In genomic region chr3:89318971-89319590, GRCm38 (mm10) we compare ENCODE assay signal across 9 mouse cellular contexts. TPM values are rescaled to one million over a fixed set of nuclear protein-coding genes. Genes with fewer than 3 reads are reported as not detected.
A peak's percentile ranks its signal among the peaks of the same experiment; 100 is the strongest.
DNase-seq lines count a peak whose midpoint lies in the region; ATAC-seq and TF ChIP-seq lines count a peak whose summit lies in the region.
"Had no signal": no experiment of that assay in that cellular context is flagged by ENCODE, and none has a peak within 500 bp of the region (broad histone marks: within the 10 kb centered on the region; RNA-seq: fewer than 3 reads in every experiment).

No protein-coding gene starts in this region.

- peaks cover 77% of the 10 kb centered on the region for H3K4me1 ChIP-seq in heart, embryonic 10.5 days
- peaks cover 77% of the 10 kb centered on the region for H3K4me1 ChIP-seq in hindbrain, embryonic 13.5 days (replicated peaks)
- H3K4me1 ChIP-seq in midbrain, embryonic 12.5 days: peaks cover 72% of the 10 kb centered on the region

- H3K36me3 ChIP-seq in heart, embryonic 10.5 days: no peaks in the 10 kb centered on the region
- H3K36me3 ChIP-seq in hindbrain, embryonic 13.5 days: peaks cover 14% of the 10 kb centered on the region
- no peaks in the 10 kb centered on the region for H3K36me3 ChIP-seq in midbrain, embryonic 12.5 days

- peaks cover 71% of the 10 kb centered on the region for H3K27me3 ChIP-seq in heart, embryonic 10.5 days (ENCODE audit: insufficient read depth, poor library complexity, severe bottlenecking)
- H3K27me3 ChIP-seq in hindbrain, embryonic 13.5 days: peaks cover 51% of the 10 kb centered on the region
- H3K27me3 ChIP-seq in midbrain, embryonic 12.5 days: peaks cover 95% of the 10 kb centered on the region

- no peak for TF ChIP-seq POLR2A in brain, embryonic 14.5 days (IDR thresholded peaks at IDR 0.05; ENCODE audit: borderline replicate concordance, extremely low read depth, insufficient read depth, insufficient read length, poor library complexity, severe bottlenecking)

- peak overlapping the region; percentile 76 for H3K4me2 ChIP-seq in hindbrain, embryonic 13.5 days
- peak overlapping the region; percentile 93 for H3K4me2 ChIP-seq in midbrain, embryonic 12.5 days (replicated peaks)

- WGBS in heart, embryonic 10.5 days: 8% methylated on average over 21 of the region's 21 CpGs
- WGBS in hindbrain, embryonic 13.5 days: 3% methylated on average over 21 of the region's 21 CpGs
- 7% methylated on average over 21 of the region's 21 CpGs for WGBS in midbrain, embryonic 12.5 days

- peak overlapping the region; percentile 76 for H3K4me3 ChIP-seq in heart, embryonic 10.5 days
- peak overlapping the region; percentile 78 for H3K4me3 ChIP-seq in hindbrain, embryonic 13.5 days
- H3K4me3 ChIP-seq in midbrain, embryonic 12.5 days: peak overlapping the region; percentile 69

- DNase-seq in heart, embryonic 10.5 days (ENCODE audit: low spot score): no peak
- DNase-seq in heart, adult 9 months (ENCODE audit: low spot score in 2 of 2): no peak
- peak; percentile 14 for DNase-seq in brain, embryonic 14.5 days (ENCODE audit: low read depth)
- no peak for DNase-seq in gastrocnemius, adult 8-10 months (ENCODE audit: low spot score in 2 of 2)
- DNase-seq: adrenal gland, adult 2 months had no signal

- no peak for TF ChIP-seq CTCF in brain, embryonic 14.5 days (IDR thresholded peaks at IDR 0.05; ENCODE audit: borderline replicate concordance, extremely low read depth, insufficient read depth, insufficient read length)

- no peak overlapping the region for H3K27ac ChIP-seq in heart, embryonic 10.5 days
- H3K27ac ChIP-seq in hindbrain, embryonic 13.5 days: peak overlapping the region; percentile 97; the same call in 1 of the 2 replicates
- no peak overlapping the region; the same call in 1 of the 2 replicates for H3K27ac ChIP-seq in midbrain, embryonic 12.5 days (replicated peaks)

- peak overlapping the region; percentile 95 for H3K9ac ChIP-seq in hindbrain, embryonic 13.5 days
- peak overlapping the region; percentile 43 for H3K9ac ChIP-seq in midbrain, embryonic 12.5 days (replicated peaks)

- H3K9me3 ChIP-seq in heart, embryonic 10.5 days: no peaks in the 10 kb centered on the region
- H3K9me3 ChIP-seq in hindbrain, embryonic 13.5 days: no peaks in the 10 kb centered on the region
- no peaks in the 10 kb centered on the region for H3K9me3 ChIP-seq in midbrain, embryonic 12.5 days

- no peak for ATAC-seq in hindbrain, embryonic 13.5 days (ENCODE audit: low FRiP score)
- no peak for ATAC-seq in midbrain, embryonic 12.5 days (ENCODE audit: low FRiP score, low read depth)
- ATAC-seq in megakaryocyte progenitor cell, adult 5-6 weeks (replicated peaks; ENCODE audit: poor library complexity): no peak
- ATAC-seq in erythroid progenitor cell, adult 5-6 weeks (replicated peaks; ENCODE audit: low FRiP score, poor library complexity, severe bottlenecking): no peak

RNA-seq across cellular contexts. Expression of gene Efna3, which starts 3.7 kb away (rescaled TPM):
- 0.71 and 2.5 TPM in 2 replicates for polyA plus RNA-seq in heart, embryonic 10.5 days (2016; fragmentation: Nextera tagmentation; extraction: Ambion mirVana)
- 59.4 and 60.3 TPM in 2 replicates for polyA plus RNA-seq in brain, embryonic 14.5 days (2012; rRNA removed)
- 46.8 and 49.7 TPM in 2 replicates for polyA plus RNA-seq in hindbrain, embryonic 13.5 days (2015; fragmentation: Nextera tagmentation; extraction: Ambion mirVana)
- 10.7 and 11.1 TPM in 2 replicates for polyA plus RNA-seq in midbrain, embryonic 12.5 days (2016; fragmentation: Nextera tagmentation; extraction: Ambion mirVana)
- total RNA-seq in megakaryocyte progenitor cell, adult 5-6 weeks (2015): not detected in 2 replicates
- total RNA-seq in megakaryocyte progenitor cell, adult 5-6 weeks (2017): not detected in 2 replicates
- total RNA-seq in gastrocnemius, adult 8-10 months (2022): not detected
- total RNA-seq in erythroid progenitor cell, adult 5-6 weeks (2015; ENCODE audit: low replicate concordance): not detected in 2 replicates
- total RNA-seq in erythroid progenitor cell, adult 5-6 weeks (2017; ENCODE audit: low replicate concordance): not detected in 2 replicates

RNA-seq across cellular contexts. Expression of gene Efna4, which starts 18.7 kb away (rescaled TPM):
- 10.6 and 19.3 TPM in 2 replicates for polyA plus RNA-seq in heart, embryonic 10.5 days (2016; fragmentation: Nextera tagmentation; extraction: Ambion mirVana)
- 12.6 and 22.9 TPM in 2 replicates for polyA plus RNA-seq in brain, embryonic 14.5 days (2012; rRNA removed)
- 8.6 and 9.8 TPM in 2 replicates for polyA plus RNA-seq in hindbrain, embryonic 13.5 days (2015; fragmentation: Nextera tagmentation; extraction: Ambion mirVana)
- polyA plus RNA-seq in midbrain, embryonic 12.5 days (2016; fragmentation: Nextera tagmentation; extraction: Ambion mirVana): 16.8 and 17.3 TPM in 2 replicates
- total RNA-seq in megakaryocyte progenitor cell, adult 5-6 weeks (2015): 0.17 and 0.64 TPM in 2 replicates
- total RNA-seq in megakaryocyte progenitor cell, adult 5-6 weeks (2017): 0.27 TPM in 1 of 2 replicates, not detected in the other
- not detected for total RNA-seq in gastrocnemius, adult 8-10 months (2022)
- not detected in 2 replicates for total RNA-seq in erythroid progenitor cell, adult 5-6 weeks (2015; ENCODE audit: low replicate concordance)
- total RNA-seq in erythroid progenitor cell, adult 5-6 weeks (2017; ENCODE audit: low replicate concordance): not detected in 2 replicates

RNA-seq across cellular contexts. Expression of gene Adam15, which starts 30.7 kb away (rescaled TPM):
- polyA plus RNA-seq in heart, embryonic 10.5 days (2016; fragmentation: Nextera tagmentation; extraction: Ambion mirVana): 41.9 and 49.0 TPM in 2 replicates
- polyA plus RNA-seq in brain, embryonic 14.5 days (2012; rRNA removed): 63.6 and 75.5 TPM in 2 replicates
- polyA plus RNA-seq in hindbrain, embryonic 13.5 days (2015; fragmentation: Nextera tagmentation; extraction: Ambion mirVana): 41.5 and 47.0 TPM in 2 replicates
- polyA plus RNA-seq in midbrain, embryonic 12.5 days (2016; fragmentation: Nextera tagmentation; extraction: Ambion mirVana): 35.0 and 37.0 TPM in 2 replicates
- total RNA-seq in megakaryocyte progenitor cell, adult 5-6 weeks (2015): 35.8 and 53.0 TPM in 2 replicates
- total RNA-seq in megakaryocyte progenitor cell, adult 5-6 weeks (2017): 38.7 and 49.8 TPM in 2 replicates
- total RNA-seq in gastrocnemius, adult 8-10 months (2022): 10 to 100 TPM; 13.0 to 17.0 (median 16.4) TPM
- total RNA-seq in erythroid progenitor cell, adult 5-6 weeks (2015; ENCODE audit: low replicate concordance): 6.5 and 13.8 TPM in 2 replicates
- total RNA-seq in erythroid progenitor cell, adult 5-6 weeks (2017; ENCODE audit: low replicate concordance): 0.77 and 3.5 TPM in 2 replicates

RNA-seq across cellular contexts. Expression of gene Efna1, which starts 38.1 kb away (rescaled TPM):
- polyA plus RNA-seq in heart, embryonic 10.5 days (2016; fragmentation: Nextera tagmentation; extraction: Ambion mirVana): 32.0 and 37.7 TPM in 2 replicates
- polyA plus RNA-seq in brain, embryonic 14.5 days (2012; rRNA removed): 11.2 and 12.0 TPM in 2 replicates
- polyA plus RNA-seq in hindbrain, embryonic 13.5 days (2015; fragmentation: Nextera tagmentation; extraction: Ambion mirVana): 12.1 and 12.4 TPM in 2 replicates
- 9.5 and 11.0 TPM in 2 replicates for polyA plus RNA-seq in midbrain, embryonic 12.5 days (2016; fragmentation: Nextera tagmentation; extraction: Ambion mirVana)
- 0.62 TPM in 1 of 2 replicates, not detected in the other for total RNA-seq in megakaryocyte progenitor cell, adult 5-6 weeks (2015)
- total RNA-seq in megakaryocyte progenitor cell, adult 5-6 weeks (2017): 0.17 TPM in 1 of 2 replicates, not detected in the other
- 10 to 100 TPM in 1 of 4 experiments, 1 to 10 TPM in 3; 8.7 to 10.8 (median 8.8) TPM for total RNA-seq in gastrocnemius, adult 8-10 months (2022)
- not detected in 2 replicates for total RNA-seq in erythroid progenitor cell, adult 5-6 weeks (2015; ENCODE audit: low replicate concordance)
- total RNA-seq in erythroid progenitor cell, adult 5-6 weeks (2017; ENCODE audit: low replicate concordance): not detected in 2 replicates

RNA-seq across cellular contexts. Expression of gene Dcst2, which starts 42.7 kb away (rescaled TPM):
- polyA plus RNA-seq in heart, embryonic 10.5 days (2016; fragmentation: Nextera tagmentation; extraction: Ambion mirVana): 0.05 TPM in 1 of 2 replicates, not detected in the other
- polyA plus RNA-seq in brain, embryonic 14.5 days (2012; rRNA removed): 0.38 and 0.57 TPM in 2 replicates
- polyA plus RNA-seq in hindbrain, embryonic 13.5 days (2015; fragmentation: Nextera tagmentation; extraction: Ambion mirVana): 0.14 and 0.17 TPM in 2 replicates
- 0.22 and 0.29 TPM in 2 replicates for polyA plus RNA-seq in midbrain, embryonic 12.5 days (2016; fragmentation: Nextera tagmentation; extraction: Ambion mirVana)
- not detected in 2 replicates for total RNA-seq in megakaryocyte progenitor cell, adult 5-6 weeks (2015)
- total RNA-seq in megakaryocyte progenitor cell, adult 5-6 weeks (2017): not detected in 2 replicates
- total RNA-seq in gastrocnemius, adult 8-10 months (2022): under 1 TPM in 1 of 4 experiments, not detected in 3; 0.13 TPM
- not detected in 2 replicates for total RNA-seq in erythroid progenitor cell, adult 5-6 weeks (2015; ENCODE audit: low replicate concordance)
- not detected in 2 replicates for total RNA-seq in erythroid progenitor cell, adult 5-6 weeks (2017; ENCODE audit: low replicate concordance)
